Mouse (Mus musculus): Measurements from ENCODE around the gene Usp54.
A peak's percentile ranks its signal among the peaks of the same experiment; 100 is the strongest.
"Not testable (repeated sequence)": the region's sequence is repeated elsewhere in the genome, so short reads cannot be mapped to it uniquely, and the experiment has no call there.

Gene Usp54

GRCm38 (mm10) chr14:20610146-20610545, 30.7 kb downstream of the Usp54 start:
- DNase-seq (ENCODE audit: inconsistent ontology term), result peak; percentile 92

GRCm38 (mm10) chr14:20609519-20609918, 31.3 kb downstream of the Usp54 start:
- DNase-seq (ENCODE audit: inconsistent ontology term), result peak; percentile 76

GRCm38 (mm10) chr14:20607396-20608126, 33.3 kb downstream of the Usp54 start:
- DNase-seq (ENCODE audit: inconsistent ontology term), result no peak

- no peak for DNase-seq (ENCODE audit: inconsistent ontology term)
These were observed 39.6 kb downstream of the Usp54 start for GRCm38 (mm10) chr14:20601287-20601686.

- no peak for DNase-seq (ENCODE audit: inconsistent ontology term)
These were observed 40.7 kb downstream of the Usp54 start for GRCm38 (mm10) chr14:20600203-20600602.

- DNase-seq (ENCODE audit: inconsistent ontology term), result no peak
These were observed 41.3 kb downstream of the Usp54 start for GRCm38 (mm10) chr14:20599542-20599941.

- no peak for DNase-seq (ENCODE audit: inconsistent ontology term)
These were observed 45.1 kb downstream of the Usp54 start for GRCm38 (mm10) chr14:20595781-20596180.

GRCm38 (mm10) chr14:20587458-20587857, 53.4 kb downstream of the Usp54 start:
- no peak for DNase-seq (ENCODE audit: inconsistent ontology term)

GRCm38 (mm10) chr14:20578822-20579407, 61.9 kb downstream of the Usp54 start:
- DNase-seq (ENCODE audit: inconsistent ontology term), result no peak

- DNase-seq (ENCODE audit: inconsistent ontology term), result peak; percentile 57
These were observed 64.7 kb downstream of the Usp54 start for GRCm38 (mm10) chr14:20576179-20576578.

- not testable (repeated sequence) for DNase-seq (ENCODE audit: inconsistent ontology term)
These were observed 67.7 kb downstream of the Usp54 start for GRCm38 (mm10) chr14:20573196-20573595.

GRCm38 (mm10) chr14:20565256-20566021, 75.4 kb downstream of the Usp54 start:
- DNase-seq (ENCODE audit: inconsistent ontology term), result peak; percentile 57

- no peak for DNase-seq (ENCODE audit: inconsistent ontology term)
These were observed 76.2 kb downstream of the Usp54 start for GRCm38 (mm10) chr14:20564692-20565091.

GRCm38 (mm10) chr14:20561897-20562296, 79.0 kb downstream of the Usp54 start:
- DNase-seq (ENCODE audit: inconsistent ontology term), result no peak

GRCm38 (mm10) chr14:20550136-20550535, 90.7 kb downstream of the Usp54 start:
- no peak for DNase-seq (ENCODE audit: inconsistent ontology term)

- peak; percentile 98 for DNase-seq (ENCODE audit: inconsistent ontology term)
These were observed 94.4 kb downstream of the Usp54 start, which contains the start of gene Ppp3cb for GRCm38 (mm10) chr14:20546415-20546814. Gene Ppp3cb (minus strand): TSS chr14:20546573.

GRCm38 (mm10) chr14:20545529-20546331, 95.1 kb downstream of the Usp54 start:
- peak; percentile 97 for DNase-seq (ENCODE audit: inconsistent ontology term)

- DNase-seq (ENCODE audit: inconsistent ontology term), result peak; percentile 14
These were observed 96.1 kb downstream of the Usp54 start for GRCm38 (mm10) chr14:20544467-20545411.

- no peak for DNase-seq (ENCODE audit: inconsistent ontology term)
These were observed 111.2 kb downstream of the Usp54 start for GRCm38 (mm10) chr14:20529643-20530042.

GRCm38 (mm10) chr14:20520179-20520578, 120.7 kb downstream of the Usp54 start:
- no peak for DNase-seq (ENCODE audit: inconsistent ontology term)

GRCm38 (mm10) chr14:20508424-20508823, 132.4 kb downstream of the Usp54 start:
- no peak for DNase-seq (ENCODE audit: inconsistent ontology term)
